Mouse (Mus musculus) left cerebral cortex, adult 9 months (tissue): ENCODE measurements around the gene Olfr819.
"Not testable (repeated sequence)": the region's sequence is repeated elsewhere in the genome, so short reads cannot be mapped to it uniquely, and the experiment has no call there.

Experiments
- DNase-seq, 2 experiments: peaks; one replicate each; pipeline ENCODE4 v3.0.0; 2022; ENCODE audit warnings: low spot score in 2 of 2

Gene Olfr819

DNA sequence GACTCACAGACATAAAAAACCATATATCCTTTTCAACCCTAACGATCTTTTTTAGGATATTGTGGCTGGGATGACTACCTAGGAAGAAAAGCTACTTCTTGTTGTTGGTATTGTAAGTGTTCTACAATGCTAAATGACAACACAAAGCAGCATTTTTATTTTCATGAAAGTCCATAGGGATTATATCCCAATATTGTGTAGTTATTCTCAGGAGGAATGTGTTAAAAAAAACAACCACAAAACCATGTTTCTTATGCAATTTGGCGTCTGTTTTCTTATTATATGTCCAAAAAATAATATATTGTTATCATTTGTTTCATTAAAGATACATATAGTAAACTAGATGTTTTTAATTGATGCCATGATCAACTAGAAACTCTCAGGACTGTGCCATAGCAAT is at the start of gene Olfr819:
Gene Olfr819, minus strand, starts transcription at position 101 of the 400 bp plus-strand sequence.
- DNase-seq = not testable (repeated sequence)

DNA sequence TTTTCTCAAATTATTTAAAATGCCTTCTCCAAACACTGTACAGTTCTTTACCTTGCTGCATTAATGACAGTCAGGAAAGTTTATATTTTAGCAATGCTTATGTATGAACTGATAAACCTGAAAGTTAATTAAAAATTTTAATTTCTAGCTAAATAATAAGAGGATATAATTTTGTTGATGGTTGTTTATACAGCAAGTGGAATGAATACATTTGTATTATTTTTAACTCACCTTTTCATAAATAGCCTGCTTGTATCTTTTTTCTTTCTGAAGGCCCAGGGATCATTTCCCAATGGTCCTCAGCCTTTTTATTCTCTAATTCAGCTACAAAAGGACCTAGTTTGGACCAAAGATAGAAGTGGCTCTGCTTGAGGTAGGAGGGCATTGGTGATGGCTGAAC is 45.3 kb upstream of the Olfr819 start, which contains the start of gene Olfr820:
Gene Olfr820, plus strand, starts transcription at position 301 of the 400 bp plus-strand sequence.
- DNase-seq = no peak

DNA sequence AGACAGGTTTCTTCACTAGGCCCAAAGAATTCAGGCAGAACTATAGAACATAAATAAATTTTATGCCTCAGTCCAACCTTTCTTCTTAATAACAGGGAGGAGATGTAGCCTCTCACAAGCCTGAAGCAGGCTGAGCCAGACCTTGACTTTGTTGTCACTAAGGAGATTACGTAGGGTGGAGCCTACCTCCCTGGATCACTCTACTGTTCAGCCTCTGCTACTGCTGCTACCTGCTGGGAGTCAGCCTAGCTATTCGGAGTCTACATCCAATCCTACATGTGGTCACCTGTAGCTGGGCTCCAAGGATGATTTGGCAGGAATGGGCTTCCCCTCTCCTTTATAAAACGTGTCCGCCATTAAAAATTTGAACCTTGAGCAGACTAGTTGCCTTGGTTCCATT is 38.3 kb upstream of the Olfr819 start:
- not testable (repeated sequence) for DNase-seq

DNA sequence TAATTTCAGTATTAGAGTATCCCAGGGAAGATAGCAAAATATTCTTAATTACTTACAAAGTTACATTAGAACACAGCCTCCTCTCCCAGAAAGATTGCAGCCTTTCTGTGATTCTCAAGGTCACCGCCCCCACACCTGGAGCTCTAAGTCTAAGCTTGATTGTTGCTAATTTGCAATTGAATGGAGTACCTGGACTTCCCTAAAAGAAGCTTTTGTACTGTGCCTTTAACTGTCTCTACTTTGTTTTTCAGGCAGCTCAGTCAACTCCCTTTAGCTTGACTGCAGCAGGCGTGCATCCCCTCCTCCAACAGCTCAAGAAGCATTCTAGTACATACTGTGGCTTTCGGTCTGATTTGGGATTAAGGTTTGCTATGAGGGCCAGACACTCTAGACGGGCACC is 37.0 kb upstream of the Olfr819 start:
- DNase-seq = not testable (repeated sequence)

DNA sequence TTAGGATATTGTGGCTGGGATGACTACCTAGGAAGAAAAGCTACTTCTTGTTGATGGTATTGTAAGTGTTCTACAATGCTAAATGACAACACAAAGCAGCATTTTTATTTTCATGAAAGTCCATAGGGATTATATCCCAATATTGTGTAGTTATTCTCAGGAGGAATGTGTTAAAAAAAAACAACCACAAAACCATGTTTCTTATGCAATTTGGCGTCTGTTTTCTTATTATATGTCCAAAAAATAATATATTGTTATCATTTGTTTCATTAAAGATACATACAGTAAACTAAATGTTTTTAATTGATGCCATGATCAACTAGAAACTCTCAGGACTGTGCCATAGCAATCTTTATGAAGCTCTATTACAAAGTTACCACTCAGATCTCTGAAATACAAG is 17.9 kb upstream of the Olfr819 start, which contains the start of gene Gm10310:
Gene Gm10310, minus strand, starts transcription at position 101 of the 400 bp plus-strand sequence.
- DNase-seq = not testable (repeated sequence)

DNA sequence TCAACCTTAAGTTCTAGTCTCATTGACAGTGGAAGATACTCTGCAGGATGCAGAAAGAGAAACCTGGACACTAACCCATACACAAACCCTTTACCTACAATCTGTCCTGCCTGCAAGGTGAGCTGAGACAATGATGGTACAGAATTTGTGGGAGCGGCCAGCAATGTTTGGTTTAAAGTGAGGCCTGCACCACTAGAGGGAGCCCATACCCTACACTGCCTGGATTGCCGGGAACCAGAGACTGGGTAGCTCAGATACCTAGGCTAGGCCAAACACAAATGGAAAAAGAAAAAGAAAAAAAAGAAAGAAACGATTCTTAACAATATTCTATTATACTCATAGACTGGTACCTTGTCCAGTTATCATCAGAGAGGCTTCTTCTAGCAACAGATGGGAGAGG is 14.8 kb upstream of the Olfr819 start:
- DNase-seq = not testable (repeated sequence)

DNA sequence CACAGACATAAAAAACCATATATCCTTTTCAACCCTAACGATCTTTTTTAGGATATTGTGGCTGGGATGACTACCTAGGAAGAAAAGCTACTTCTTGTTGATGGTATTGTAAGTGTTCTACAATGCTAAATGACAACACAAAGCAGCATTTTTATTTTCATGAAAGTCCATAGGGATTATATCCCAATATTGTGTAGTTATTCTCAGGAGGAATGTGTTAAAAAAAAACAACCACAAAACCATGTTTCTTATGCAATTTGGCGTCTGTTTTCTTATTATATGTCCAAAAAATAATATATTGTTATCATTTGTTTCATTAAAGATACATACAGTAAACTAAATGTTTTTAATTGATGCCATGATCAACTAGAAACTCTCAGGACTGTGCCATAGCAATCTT is 9.0 kb upstream of the Olfr819 start, which contains the start of gene Olfr247:
Gene Olfr247, minus strand, starts transcription at position 101 of the 400 bp plus-strand sequence.
- DNase-seq = not testable (repeated sequence)

DNA sequence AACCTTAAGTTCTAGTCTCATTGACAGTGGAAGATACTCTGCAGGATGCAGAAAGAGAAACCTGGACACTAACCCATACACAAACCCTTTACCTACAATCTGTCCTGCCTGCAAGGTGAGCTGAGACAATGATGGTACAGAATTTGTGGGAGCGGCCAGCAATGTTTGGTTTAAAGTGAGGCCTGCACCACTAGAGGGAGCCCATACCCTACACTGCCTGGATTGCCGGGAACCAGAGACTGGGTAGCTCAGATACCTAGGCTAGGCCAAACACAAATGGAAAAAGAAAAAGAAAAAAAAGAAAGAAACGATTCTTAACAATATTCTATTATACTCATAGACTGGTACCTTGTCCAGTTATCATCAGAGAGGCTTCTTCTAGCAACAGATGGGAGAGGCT is 5.9 kb upstream of the Olfr819 start:
- not testable (repeated sequence) for DNase-seq

DNA sequence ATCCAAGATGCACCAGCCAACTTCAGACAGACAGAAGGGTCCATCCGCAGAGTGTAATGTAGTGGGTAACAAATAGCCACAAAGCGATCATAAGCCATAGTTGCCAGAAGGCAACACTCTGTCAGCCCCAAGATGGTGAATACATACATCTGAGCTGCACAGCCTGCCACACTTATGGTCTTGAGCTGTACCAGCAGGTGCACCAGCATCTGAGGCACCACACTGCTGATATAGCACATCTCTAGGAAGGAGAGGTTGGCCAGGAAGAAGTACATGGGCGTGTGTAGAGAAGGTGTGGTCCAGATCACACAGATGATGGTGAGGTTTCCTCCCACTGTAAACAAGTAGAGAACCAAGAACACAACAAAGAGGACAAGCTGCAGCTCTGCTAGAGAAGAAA is 834 bp downstream of the Olfr819 start:
- not testable (repeated sequence) for DNase-seq

DNA sequence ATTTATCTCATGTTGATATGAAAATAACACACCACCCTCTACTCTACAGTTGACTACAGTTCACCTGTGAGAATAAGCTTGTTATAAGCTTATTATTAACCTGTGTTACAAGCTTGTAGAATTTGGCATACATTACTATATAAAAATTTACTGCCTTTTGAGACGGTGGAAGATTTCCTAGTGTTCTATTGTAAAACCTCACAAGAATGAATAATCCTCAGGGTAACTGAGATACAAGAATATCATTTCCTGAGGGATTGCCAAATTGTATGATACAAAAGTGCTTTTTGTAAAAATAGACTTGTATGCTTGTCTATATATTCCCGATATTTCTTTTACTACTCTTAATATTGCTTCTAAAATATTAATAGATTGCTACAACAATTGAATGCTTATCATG is 18.1 kb downstream of the Olfr819 start, which contains the start of gene Olfr818:
Gene Olfr818, minus strand, starts transcription at position 101 of the 400 bp plus-strand sequence.
- no peak for DNase-seq

DNA sequence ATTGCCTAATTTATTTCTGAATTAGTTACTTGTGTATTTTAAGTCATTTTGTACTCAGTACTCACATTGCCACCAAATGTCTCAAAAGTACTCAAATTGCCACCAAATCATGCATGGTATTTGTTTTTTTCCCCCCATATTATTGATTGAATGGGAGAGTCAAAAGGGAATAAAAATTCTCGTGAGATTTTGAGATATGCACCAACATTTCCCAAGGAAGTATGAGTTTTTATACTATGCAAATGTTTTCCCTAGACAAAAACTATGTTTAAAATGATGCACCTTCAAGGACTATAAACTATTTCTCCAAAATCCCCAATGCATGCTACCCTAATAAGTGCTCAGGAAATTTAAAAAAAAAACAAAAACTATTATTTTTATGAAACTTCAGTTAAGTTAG is 51.6 kb downstream of the Olfr819 start, which contains the start of gene Olfr816:
Gene Olfr816, minus strand, starts transcription at position 101 of the 400 bp plus-strand sequence.
- no peak for DNase-seq
